Mouse (Mus musculus) c-Kit-positive CD71-positive TER-119-positive erythroid progenitor cells, embryonic 14.5 days (primary cell): Measurements from ENCODE around the gene Tmtc1.

Source experiments
- DNase-seq: peaks from one replicate; pipeline ENCODE4 v3.0.0-alpha.2; 2013; ENCODE audit warnings: low spot score

The Tmtc1 gene

GRCm38 (mm10) chr6:148241685-148242084 lies 202.5 kb downstream of the Tmtc1 start:
- DNase-seq: no peak

DNA sequence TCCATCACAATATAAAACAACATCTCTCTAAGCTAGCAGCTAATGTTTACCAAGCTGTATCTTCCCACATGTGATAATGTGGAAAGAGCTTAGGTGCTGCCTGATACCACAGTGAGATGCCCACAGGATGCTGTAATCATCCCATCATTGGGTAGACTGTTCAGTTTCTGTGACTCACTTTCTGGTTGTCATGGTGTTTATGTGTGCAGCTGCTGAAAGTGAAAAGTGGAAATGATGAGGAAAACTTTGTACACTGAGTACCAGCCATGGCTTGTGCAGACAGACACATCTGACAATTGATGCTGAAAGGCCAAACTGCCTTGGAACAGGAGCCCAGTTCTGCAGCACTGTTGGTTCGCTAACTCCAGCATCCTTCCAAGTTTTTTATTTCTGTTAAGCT lies 204.9 kb downstream of the Tmtc1 start:
- no peak for DNase-seq

DNA sequence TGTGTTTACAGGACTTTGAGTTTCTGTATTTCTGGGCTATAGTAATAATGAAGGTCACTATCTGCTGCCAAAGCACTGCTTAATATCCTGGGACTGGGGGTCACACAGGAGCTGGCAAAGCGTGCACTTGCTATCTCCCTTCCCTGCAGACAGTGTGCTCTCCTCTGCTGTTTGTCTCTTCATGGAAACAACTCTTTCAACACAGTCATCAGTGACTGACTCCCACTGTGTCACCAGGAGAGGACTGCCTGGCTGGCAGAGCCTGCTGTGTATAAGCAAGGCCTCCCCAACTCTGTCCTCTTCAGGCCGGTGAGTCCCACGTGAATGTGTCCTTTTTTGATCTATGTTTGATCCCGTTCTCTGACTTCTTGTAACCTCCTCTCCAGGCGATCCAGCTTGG lies 206.7 kb downstream of the Tmtc1 start:
- no peak for DNase-seq

- no peak for DNase-seq
Observed at GRCm38 (mm10) chr6:148234105-148234828, 209.9 kb downstream of the Tmtc1 start.

- DNase-seq: no peak
Observed at GRCm38 (mm10) chr6:148227542-148227941, 216.6 kb downstream of the Tmtc1 start.

DNA sequence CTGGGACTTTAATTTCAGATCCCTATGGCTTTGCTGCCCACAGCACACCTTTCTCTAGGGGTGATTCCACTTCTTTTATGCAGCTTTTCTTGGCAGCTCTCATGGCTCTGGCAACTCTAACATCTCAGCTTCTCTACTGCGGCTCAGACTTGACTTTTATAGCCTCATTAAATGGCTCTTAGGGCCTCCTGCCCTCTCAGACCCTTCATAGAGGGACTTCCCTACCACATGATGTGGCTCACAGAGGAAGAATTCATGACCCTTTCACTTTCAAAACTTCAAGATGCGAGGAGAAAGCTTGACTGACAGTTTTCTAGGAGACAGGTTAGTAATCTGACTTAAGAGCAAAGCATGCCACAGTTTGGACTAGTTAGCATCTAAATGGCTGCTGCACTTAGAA lies 221.5 kb downstream of the Tmtc1 start:
- no peak for DNase-seq

GRCm38 (mm10) chr6:148218235-148219076 lies 225.7 kb downstream of the Tmtc1 start:
- DNase-seq: no peak

GRCm38 (mm10) chr6:148216752-148217151 lies 227.4 kb downstream of the Tmtc1 start:
- DNase-seq: no peak

DNA sequence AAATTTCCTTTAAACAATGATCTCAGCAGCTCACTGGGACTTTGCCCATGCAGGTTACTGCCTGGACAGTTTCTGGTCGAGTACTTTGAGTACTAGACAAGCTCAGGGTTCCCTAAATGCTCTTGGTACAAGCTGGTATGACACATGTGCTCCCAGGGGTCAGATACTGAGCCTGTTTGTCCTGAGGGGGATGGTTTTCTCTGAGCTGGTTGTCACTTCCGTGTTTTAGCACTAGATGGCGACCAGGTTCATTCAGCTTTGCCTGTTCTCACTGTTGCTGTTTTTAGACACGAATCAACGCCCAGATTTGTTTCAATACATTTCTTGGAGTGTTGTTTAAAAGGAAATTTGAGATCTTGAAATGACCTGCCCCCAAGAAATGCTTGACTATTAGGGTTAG lies 229.4 kb downstream of the Tmtc1 start:
- peak; percentile 45 for DNase-seq

GRCm38 (mm10) chr6:148211897-148212680 lies 232.1 kb downstream of the Tmtc1 start, which contains the start of gene Ergic2:
Gene Ergic2, minus strand, starts transcription at chr6:148212374.
- DNase-seq: peak; percentile 100

GRCm38 (mm10) chr6:148211391-148211876 lies 232.8 kb downstream of the Tmtc1 start:
- peak; percentile 46 for DNase-seq

DNA sequence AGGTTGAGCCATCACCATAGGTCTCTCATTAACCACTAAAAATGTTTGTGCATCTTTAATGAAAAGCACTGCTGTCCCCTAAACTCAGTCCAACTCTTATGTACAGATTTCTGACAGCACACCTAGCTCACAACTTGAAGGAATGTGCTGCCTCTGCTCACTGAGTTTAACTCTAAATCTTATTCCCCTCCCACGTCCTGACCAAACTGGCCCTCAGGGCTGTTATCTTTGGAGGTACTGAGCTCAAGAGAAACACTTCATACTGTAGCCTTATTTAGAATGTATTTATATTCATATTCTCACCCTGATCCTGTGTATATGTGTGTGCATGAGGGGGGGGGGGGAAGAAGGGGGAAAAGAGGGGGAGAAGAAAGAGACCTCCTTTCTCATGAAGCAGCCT lies 236.7 kb downstream of the Tmtc1 start:
- DNase-seq: no peak

DNA sequence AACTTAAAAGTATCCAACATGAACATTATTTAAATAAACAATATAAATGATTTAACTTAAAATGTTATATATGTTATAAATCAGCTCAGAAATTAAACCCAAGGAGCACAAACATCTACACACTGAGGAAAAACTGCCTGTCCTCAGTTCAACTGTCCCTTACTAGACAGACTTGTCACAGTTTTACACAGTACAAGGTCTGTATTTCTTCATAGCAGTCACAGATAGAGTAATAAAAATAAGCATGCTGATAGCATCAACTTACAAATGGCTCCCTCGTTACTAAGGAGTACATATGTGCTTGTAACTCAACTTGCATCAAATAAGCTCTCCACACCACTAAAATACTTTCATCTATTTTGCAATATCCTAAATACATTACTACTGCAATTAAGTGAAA lies 239.1 kb downstream of the Tmtc1 start:
- DNase-seq: no peak

DNA sequence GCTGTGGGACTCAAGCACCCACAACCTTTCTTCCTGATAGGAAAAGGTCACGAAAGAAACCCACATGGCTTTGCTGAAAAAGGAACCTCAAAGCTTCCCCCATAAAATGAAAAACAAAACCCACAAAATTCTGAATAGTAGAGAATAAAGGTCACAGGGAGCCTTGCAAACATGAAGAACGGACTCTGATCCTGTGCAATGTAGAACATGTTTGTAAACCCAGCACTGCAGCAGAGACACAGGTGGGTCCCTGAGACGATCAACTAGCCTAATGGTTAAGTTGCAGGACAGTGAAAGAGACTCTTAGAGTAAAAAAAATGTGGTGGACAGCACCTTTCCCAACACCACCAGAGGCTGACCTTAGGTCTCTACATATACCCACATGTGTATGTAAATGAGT lies 244.5 kb downstream of the Tmtc1 start:
- no peak for DNase-seq

DNA sequence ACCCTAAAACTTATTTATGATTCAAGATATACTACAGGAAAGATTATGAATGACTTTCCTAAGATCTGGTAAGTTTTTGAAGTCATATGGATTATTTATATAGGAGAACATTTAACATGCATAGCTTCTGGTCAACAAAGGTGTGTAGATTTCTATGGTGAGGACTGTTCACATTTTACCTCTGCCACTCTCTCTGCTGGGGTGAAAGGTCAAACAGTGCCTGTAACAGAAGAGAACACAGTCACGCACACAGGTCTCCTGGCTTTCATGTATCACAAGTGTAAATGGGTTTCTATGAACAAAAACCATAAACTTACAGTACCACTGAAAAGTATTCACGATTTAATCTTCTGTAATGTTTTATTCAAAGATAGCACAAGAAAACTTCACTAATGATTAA lies 245.0 kb downstream of the Tmtc1 start:
- no peak for DNase-seq

DNA sequence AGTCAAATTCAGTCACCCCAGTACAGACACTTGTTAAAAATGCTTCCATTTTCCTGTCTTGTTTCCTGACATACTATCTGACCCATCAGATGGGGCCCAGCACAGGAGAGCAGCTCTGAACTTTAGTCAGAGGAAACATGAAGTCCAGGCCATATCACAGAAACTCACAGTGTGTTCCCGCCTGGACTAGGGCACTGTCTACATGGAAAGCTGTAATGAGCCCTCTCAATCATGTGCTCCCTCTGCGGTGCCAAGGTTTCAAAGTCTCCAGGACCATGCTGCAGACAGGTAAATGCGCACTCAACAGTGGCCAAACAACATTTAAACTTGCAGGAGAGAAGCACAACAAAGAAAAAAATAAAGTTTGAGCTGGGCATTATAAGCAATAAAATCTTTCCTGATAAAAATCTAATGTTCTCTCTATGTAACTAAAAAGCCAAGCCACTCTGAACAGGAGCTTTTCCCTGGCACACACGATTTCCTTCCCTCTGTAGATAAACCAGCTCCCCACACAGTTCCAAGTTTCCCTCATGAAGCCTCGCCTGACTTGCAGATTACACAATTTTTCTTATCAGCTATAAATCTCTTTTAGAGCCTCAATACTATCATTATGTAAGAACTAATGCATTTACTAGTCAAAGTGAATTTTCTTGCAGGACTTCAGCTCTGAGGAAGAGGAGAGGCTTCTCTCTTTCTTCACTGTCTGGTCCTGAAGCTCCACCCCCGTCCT lies 250.1 kb downstream of the Tmtc1 start:
- no peak for DNase-seq

GRCm38 (mm10) chr6:148185694-148186093 lies 258.5 kb downstream of the Tmtc1 start:
- no peak for DNase-seq
